Mouse (Mus musculus): ENCODE measurements around the gene Zfyve28.

Zfyve28 gene

GRCm38 (mm10) chr5:34274676-34275293 is 13.5 kb downstream of the Zfyve28 start:
- DNase-seq (ENCODE audit: low read depth, low spot score), result no peak
- Histone ChIP-seq H3K36me3 (ENCODE audit: control insufficient read depth, insufficient read depth, low read length, poor library complexity, severe bottlenecking) (no peaks in the 10 kb centered on the region), H3K27me3 (ENCODE audit: control insufficient read depth, insufficient read depth, low read length, poor library complexity, severe bottlenecking) (no peaks in the 10 kb centered on the region)

- Histone ChIP-seq H3K27me3 (ENCODE audit: control insufficient read depth, insufficient read depth, low read length, poor library complexity, severe bottlenecking) (no peaks in the 10 kb centered on the region), H3K36me3 (ENCODE audit: control insufficient read depth, insufficient read depth, low read length, poor library complexity, severe bottlenecking) (no peaks in the 10 kb centered on the region)
- no peak for DNase-seq (ENCODE audit: low read depth, low spot score)
These were observed 14.0 kb downstream of the Zfyve28 start for GRCm38 (mm10) chr5:34274268-34274667.

GRCm38 (mm10) chr5:34273251-34273681 is 15.0 kb downstream of the Zfyve28 start:
- H3K36me3 ChIP-seq (ENCODE audit: control insufficient read depth, insufficient read depth, low read length, poor library complexity, severe bottlenecking), result no peaks in the 10 kb centered on the region
- DNase-seq (ENCODE audit: low read depth, low spot score), result no peak
- H3K27me3 ChIP-seq (ENCODE audit: control insufficient read depth, insufficient read depth, low read length, poor library complexity, severe bottlenecking), result no peaks in the 10 kb centered on the region

- H3K36me3 ChIP-seq (ENCODE audit: control insufficient read depth, insufficient read depth, low read length, poor library complexity, severe bottlenecking), result no peaks in the 10 kb centered on the region
- DNase-seq (ENCODE audit: low read depth, low spot score), result peak; percentile 71
These were observed 16.5 kb downstream of the Zfyve28 start for GRCm38 (mm10) chr5:34271743-34272142.

GRCm38 (mm10) chr5:34269921-34270465 is 18.3 kb downstream of the Zfyve28 start:
- no peaks in the 10 kb centered on the region for H3K36me3 ChIP-seq (ENCODE audit: control insufficient read depth, insufficient read depth, low read length, poor library complexity, severe bottlenecking)
- DNase-seq (ENCODE audit: low read depth, low spot score), result no peak
- H3K27me3 ChIP-seq (ENCODE audit: control insufficient read depth, insufficient read depth, low read length, poor library complexity, severe bottlenecking), result no peaks in the 10 kb centered on the region

More at GRCm38 (mm10) chr5:34271743-34272142, 16.5 kb downstream of the Zfyve28 start:
- no peaks in the 10 kb centered on the region for H3K27me3 ChIP-seq (ENCODE audit: control insufficient read depth, insufficient read depth, low read length, poor library complexity, severe bottlenecking)

- no peak for DNase-seq (ENCODE audit: low read depth, low spot score)
- Histone ChIP-seq H3K27me3 (ENCODE audit: control insufficient read depth, insufficient read depth, low read length, poor library complexity, severe bottlenecking) (no peaks in the 10 kb centered on the region), H3K36me3 (ENCODE audit: control insufficient read depth, insufficient read depth, low read length, poor library complexity, severe bottlenecking) (no peaks in the 10 kb centered on the region)
These were observed 18.9 kb downstream of the Zfyve28 start for GRCm38 (mm10) chr5:34269197-34269920.

GRCm38 (mm10) chr5:34266065-34266464 is 22.2 kb downstream of the Zfyve28 start:
- Histone ChIP-seq H3K36me3 (ENCODE audit: control insufficient read depth, insufficient read depth, low read length, poor library complexity, severe bottlenecking) (no peaks in the 10 kb centered on the region), H3K27me3 (ENCODE audit: control insufficient read depth, insufficient read depth, low read length, poor library complexity, severe bottlenecking) (no peaks in the 10 kb centered on the region)
- DNase-seq (ENCODE audit: low read depth, low spot score), result no peak

GRCm38 (mm10) chr5:34259172-34259816 is 29.0 kb downstream of the Zfyve28 start:
- DNase-seq (ENCODE audit: low read depth, low spot score), result peak; percentile 67
- H3K36me3 ChIP-seq (ENCODE audit: control insufficient read depth, insufficient read depth, low read length, poor library complexity, severe bottlenecking), result no peaks in the 10 kb centered on the region
- H3K27me3 ChIP-seq (ENCODE audit: control insufficient read depth, insufficient read depth, low read length, poor library complexity, severe bottlenecking), result no peaks in the 10 kb centered on the region

GRCm38 (mm10) chr5:34255189-34255588 is 33.1 kb downstream of the Zfyve28 start:
- Histone ChIP-seq H3K36me3 (ENCODE audit: control insufficient read depth, insufficient read depth, low read length, poor library complexity, severe bottlenecking) (no peaks in the 10 kb centered on the region), H3K27me3 (ENCODE audit: control insufficient read depth, insufficient read depth, low read length, poor library complexity, severe bottlenecking) (no peaks in the 10 kb centered on the region)
- peak; percentile 53 for DNase-seq (ENCODE audit: low read depth, low spot score)

- no peak for DNase-seq (ENCODE audit: low read depth, low spot score)
- no peaks in the 10 kb centered on the region for H3K27me3 ChIP-seq (ENCODE audit: control insufficient read depth, insufficient read depth, low read length, poor library complexity, severe bottlenecking)
- H3K36me3 ChIP-seq (ENCODE audit: control insufficient read depth, insufficient read depth, low read length, poor library complexity, severe bottlenecking), result no peaks in the 10 kb centered on the region
These were observed 33.9 kb downstream of the Zfyve28 start for GRCm38 (mm10) chr5:34254309-34254708.

GRCm38 (mm10) chr5:34252967-34253519 is 35.2 kb downstream of the Zfyve28 start:
- Histone ChIP-seq H3K36me3 (ENCODE audit: control insufficient read depth, insufficient read depth, low read length, poor library complexity, severe bottlenecking) (no peaks in the 10 kb centered on the region), H3K27me3 (ENCODE audit: control insufficient read depth, insufficient read depth, low read length, poor library complexity, severe bottlenecking) (no peaks in the 10 kb centered on the region)
- DNase-seq (ENCODE audit: low read depth, low spot score), result no peak

- H3K36me3 ChIP-seq (ENCODE audit: control insufficient read depth, insufficient read depth, low read length, poor library complexity, severe bottlenecking), result no peaks in the 10 kb centered on the region
- H3K27me3 ChIP-seq (ENCODE audit: control insufficient read depth, insufficient read depth, low read length, poor library complexity, severe bottlenecking), result no peaks in the 10 kb centered on the region
- no peak for DNase-seq (ENCODE audit: low read depth, low spot score)
These were observed 35.8 kb downstream of the Zfyve28 start for GRCm38 (mm10) chr5:34252307-34252966.

GRCm38 (mm10) chr5:34251794-34252193 is 36.5 kb downstream of the Zfyve28 start:
- Histone ChIP-seq H3K36me3 (ENCODE audit: control insufficient read depth, insufficient read depth, low read length, poor library complexity, severe bottlenecking) (no peaks in the 10 kb centered on the region), H3K27me3 (ENCODE audit: control insufficient read depth, insufficient read depth, low read length, poor library complexity, severe bottlenecking) (no peaks in the 10 kb centered on the region)
- DNase-seq (ENCODE audit: low read depth, low spot score), result no peak

GRCm38 (mm10) chr5:34250090-34250489 is 38.2 kb downstream of the Zfyve28 start:
- DNase-seq (ENCODE audit: low read depth, low spot score), result no peak
- no peaks in the 10 kb centered on the region for H3K27me3 ChIP-seq (ENCODE audit: control insufficient read depth, insufficient read depth, low read length, poor library complexity, severe bottlenecking)
- no peaks in the 10 kb centered on the region for H3K36me3 ChIP-seq (ENCODE audit: control insufficient read depth, insufficient read depth, low read length, poor library complexity, severe bottlenecking)
